Mouse (Mus musculus): ENCODE measurements around the gene Ptges2. TPM values are rescaled to one million over a fixed set of nuclear protein-coding genes. Genes with fewer than 3 reads are reported as not detected.

The Ptges2 gene
- polyA plus RNA-seq, 1 experiment from 2014 or later, result 53.1 TPM

GRCm38 (mm10) chr2:32421851-32422251 is 26.2 kb downstream of the Ptges2 start:
- ChIA-PET POLR2A (interaction anchor here (0.6 to 2.2 kb wide), 4 partner anchors 9 to 36 kb away, joined by 3 to 6 read pairs (median 4); no protein-coding TSS in a partner anchor), CTCF (interaction anchor here (1.0 to 2.6 kb wide), 5 partner anchors 17 to 67 kb away, joined by 3 to 15 read pairs (median 5); no protein-coding TSS in a partner anchor)
- ATAC-seq, result no peak
- no peaks in the 10 kb centered on the region for H3K27me3 ChIP-seq
- no peak for TF ChIP-seq CTCF (IDR thresholded peaks at IDR 0.05)
- in situ Hi-C loops (cut with MboI; ENCODE audit: low pct_unique_long_range_greater_than_20kb), result no loop called here
- no peak for DNase-seq (ENCODE audit: low read depth, low spot score)

GRCm38 (mm10) chr2:32423481-32424331 is 28.0 kb downstream of the Ptges2 start:
- DNase-seq (ENCODE audit: low read depth, low spot score) (no peak), ATAC-seq (peak; percentile 79)
- no peak for TF ChIP-seq CTCF (IDR thresholded peaks at IDR 0.05)
- ChIA-PET POLR2A (interaction anchor here (1.3 kb wide), 1 partner anchor 27 kb away, joined by 3 read pairs; the partner anchor contains the start of gene Slc25a25), CTCF (no interaction called here)
- no peaks in the 10 kb centered on the region for H3K27me3 ChIP-seq
- in situ Hi-C loops (cut with MboI; ENCODE audit: low pct_unique_long_range_greater_than_20kb), result no loop called here

DNA sequence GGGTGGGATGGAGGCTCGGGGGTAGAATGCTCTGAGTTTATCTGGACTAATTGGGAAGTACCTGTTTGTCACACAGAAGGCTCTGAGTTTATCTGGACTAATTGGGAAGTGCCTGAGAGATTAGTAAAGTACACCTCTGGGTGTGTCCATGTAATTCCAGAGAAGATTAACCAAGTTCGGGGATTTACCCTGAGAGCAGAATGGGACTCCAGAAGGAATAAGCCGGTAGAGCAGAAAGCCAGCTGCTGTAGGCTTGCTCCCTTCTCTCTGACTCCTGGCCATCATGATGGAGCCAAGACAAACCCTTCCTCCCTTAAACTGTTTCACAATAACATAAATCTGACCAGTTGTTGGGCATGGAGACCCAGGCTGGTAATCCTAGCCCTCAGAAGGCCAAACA is 29.1 kb downstream of the Ptges2 start:
- DNase-seq (ENCODE audit: low read depth, low spot score) (no peak), ATAC-seq (no peak)
- no peak for TF ChIP-seq CTCF (IDR thresholded peaks at IDR 0.05)
- POLR2A ChIA-PET, result interaction anchor here (1.3 kb wide), 1 partner anchor 26 kb away, joined by 3 read pairs; the partner anchor contains the start of gene Slc25a25
- in situ Hi-C loops (cut with MboI; ENCODE audit: low pct_unique_long_range_greater_than_20kb), result no loop called here
- H3K27me3 ChIP-seq, result no peaks in the 10 kb centered on the region
- CTCF ChIA-PET, result interaction anchor here (1.1 to 1.7 kb wide), 2 partner anchors 24 to 62 kb away, joined by 4 read pairs; no protein-coding TSS in a partner anchor

DNA sequence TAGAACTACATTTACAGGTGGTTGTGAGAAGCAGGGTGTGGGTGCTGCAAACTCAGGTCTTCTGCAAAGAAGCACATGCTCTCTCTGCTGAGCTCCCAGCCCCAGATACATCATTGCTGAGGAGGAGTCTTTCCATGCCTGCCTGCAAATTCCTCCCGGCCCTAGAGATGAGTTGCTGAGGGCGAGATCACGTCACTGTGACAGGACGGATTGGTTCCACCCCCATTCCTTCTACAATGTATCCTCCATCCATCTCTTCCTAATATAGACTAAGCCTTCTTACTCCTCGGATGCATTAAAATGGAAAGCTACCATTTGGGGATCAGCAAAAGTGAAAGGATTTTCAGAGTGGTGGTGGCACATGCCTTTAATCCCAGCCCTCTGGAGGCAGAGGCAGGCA is 29.9 kb downstream of the Ptges2 start:
- no peak for TF ChIP-seq CTCF (IDR thresholded peaks at IDR 0.05)
- DNase-seq (ENCODE audit: low read depth, low spot score) (no peak), ATAC-seq (no peak)
- H3K27me3 ChIP-seq, result no peaks in the 10 kb centered on the region
- ChIA-PET POLR2A (interaction anchor here (0.8 kb wide), 1 partner anchor 21 kb away, joined by 3 read pairs; no protein-coding TSS in a partner anchor), CTCF (interaction anchor here (1.0 to 1.7 kb wide), 3 partner anchors 21 to 61 kb away, joined by 3 to 4 read pairs (median 4); no protein-coding TSS in a partner anchor)
- in situ Hi-C loops (cut with MboI; ENCODE audit: low pct_unique_long_range_greater_than_20kb), result no loop called here

DNA sequence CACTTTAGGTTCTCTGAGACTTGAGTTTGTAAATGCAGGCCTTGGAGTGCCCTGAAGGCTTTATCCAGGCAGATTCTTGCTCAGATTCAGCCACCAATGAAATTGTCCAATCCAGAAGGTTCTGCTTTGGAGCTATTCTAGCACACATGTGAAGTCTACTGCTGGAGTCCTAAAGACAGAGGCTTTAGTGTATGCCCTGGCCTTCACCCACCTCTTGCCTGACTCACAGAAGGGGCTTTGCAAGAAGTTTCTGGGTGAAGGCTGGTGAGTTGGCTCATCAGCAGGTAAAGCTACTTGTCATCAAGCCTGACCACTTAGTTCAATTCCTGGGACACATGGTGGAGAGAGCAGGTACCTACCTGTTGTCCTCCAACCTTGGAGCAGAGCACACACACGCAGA is 30.4 kb downstream of the Ptges2 start:
- TF ChIP-seq CTCF (IDR thresholded peaks at IDR 0.05), result no peak
- H3K27me3 ChIP-seq, result no peaks in the 10 kb centered on the region
- in situ Hi-C loops (cut with MboI; ENCODE audit: low pct_unique_long_range_greater_than_20kb), result no loop called here
- ChIA-PET POLR2A (interaction anchor here (0.6 to 0.8 kb wide), 2 partner anchors 12 to 20 kb away, joined by 3 read pairs; no protein-coding TSS in a partner anchor), CTCF (interaction anchor here (1.0 to 1.7 kb wide), 2 partner anchors 21 to 23 kb away, joined by 3 to 4 read pairs; no protein-coding TSS in a partner anchor)
- ATAC-seq (no peak), DNase-seq (ENCODE audit: low read depth, low spot score) (no peak)

- no peak for TF ChIP-seq CTCF (IDR thresholded peaks at IDR 0.05)
- ChIA-PET CTCF (interaction anchor here (1.5 to 1.6 kb wide), 2 partner anchors 9 to 59 kb away, joined by 4 read pairs; no protein-coding TSS in a partner anchor), POLR2A (no interaction called here)
- ATAC-seq (no peak), DNase-seq (ENCODE audit: low read depth, low spot score) (no peak)
- no peaks in the 10 kb centered on the region for H3K27me3 ChIP-seq
- in situ Hi-C loops (cut with MboI; ENCODE audit: low pct_unique_long_range_greater_than_20kb), result no loop called here
Measured at GRCm38 (mm10) chr2:32427720-32428119, 32.0 kb downstream of the Ptges2 start.

- DNase-seq (ENCODE audit: low read depth, low spot score) (no peak), ATAC-seq (peak; percentile 17)
- H3K27me3 ChIP-seq, result no peaks in the 10 kb centered on the region
- ChIA-PET CTCF (interaction anchor here (1.2 to 1.6 kb wide), 3 partner anchors 9 to 59 kb away, joined by 3 to 4 read pairs (median 4); no protein-coding TSS in a partner anchor), POLR2A (no interaction called here)
- no peak for TF ChIP-seq CTCF (IDR thresholded peaks at IDR 0.05)
- in situ Hi-C loops (cut with MboI; ENCODE audit: low pct_unique_long_range_greater_than_20kb), result no loop called here
Measured at GRCm38 (mm10) chr2:32428262-32428722, 32.6 kb downstream of the Ptges2 start.

DNA sequence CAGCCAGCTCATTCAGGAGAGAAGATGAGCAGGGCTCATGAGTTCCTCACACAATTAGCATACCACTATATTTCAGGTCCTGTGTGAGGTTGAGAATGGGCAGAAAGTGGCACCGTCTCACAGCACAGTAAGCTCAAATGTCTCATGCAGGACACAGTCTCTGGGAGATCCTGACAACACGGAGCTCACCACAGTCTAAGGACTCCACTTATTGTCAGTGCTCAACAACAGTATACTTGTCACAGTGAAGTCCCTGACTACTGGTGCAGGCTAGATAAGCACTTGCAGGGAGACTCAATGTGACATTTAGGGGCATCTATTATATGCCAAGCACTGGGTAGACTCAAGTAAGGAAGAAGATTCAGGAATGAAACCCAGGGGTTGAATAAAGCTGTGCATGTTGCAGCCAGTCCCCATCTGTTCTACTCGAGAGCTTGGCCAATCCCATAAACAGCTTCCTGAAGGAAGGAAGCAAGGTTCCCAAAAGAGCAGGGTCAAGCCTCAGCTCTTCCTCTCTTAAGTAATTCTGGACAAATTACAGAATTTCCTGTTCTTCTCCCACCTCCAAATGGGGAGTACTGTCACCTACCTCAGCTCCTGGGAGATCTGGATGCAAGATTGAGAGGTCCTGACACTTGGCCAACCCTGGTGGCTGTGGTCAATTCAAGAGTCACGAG is 33.7 kb downstream of the Ptges2 start:
- ChIA-PET POLR2A (no interaction called here), CTCF (interaction anchor here (0.8 to 1.6 kb wide), 5 partner anchors 8 to 58 kb away, joined by 3 to 5 read pairs (median 4); no protein-coding TSS in a partner anchor)
- in situ Hi-C loops (cut with MboI; ENCODE audit: low pct_unique_long_range_greater_than_20kb), result no loop called here
- ATAC-seq (no peak), DNase-seq (ENCODE audit: low read depth, low spot score) (no peak)
- H3K27me3 ChIP-seq, result no peaks in the 10 kb centered on the region
- TF ChIP-seq CTCF (IDR thresholded peaks at IDR 0.05), result no peak

DNA sequence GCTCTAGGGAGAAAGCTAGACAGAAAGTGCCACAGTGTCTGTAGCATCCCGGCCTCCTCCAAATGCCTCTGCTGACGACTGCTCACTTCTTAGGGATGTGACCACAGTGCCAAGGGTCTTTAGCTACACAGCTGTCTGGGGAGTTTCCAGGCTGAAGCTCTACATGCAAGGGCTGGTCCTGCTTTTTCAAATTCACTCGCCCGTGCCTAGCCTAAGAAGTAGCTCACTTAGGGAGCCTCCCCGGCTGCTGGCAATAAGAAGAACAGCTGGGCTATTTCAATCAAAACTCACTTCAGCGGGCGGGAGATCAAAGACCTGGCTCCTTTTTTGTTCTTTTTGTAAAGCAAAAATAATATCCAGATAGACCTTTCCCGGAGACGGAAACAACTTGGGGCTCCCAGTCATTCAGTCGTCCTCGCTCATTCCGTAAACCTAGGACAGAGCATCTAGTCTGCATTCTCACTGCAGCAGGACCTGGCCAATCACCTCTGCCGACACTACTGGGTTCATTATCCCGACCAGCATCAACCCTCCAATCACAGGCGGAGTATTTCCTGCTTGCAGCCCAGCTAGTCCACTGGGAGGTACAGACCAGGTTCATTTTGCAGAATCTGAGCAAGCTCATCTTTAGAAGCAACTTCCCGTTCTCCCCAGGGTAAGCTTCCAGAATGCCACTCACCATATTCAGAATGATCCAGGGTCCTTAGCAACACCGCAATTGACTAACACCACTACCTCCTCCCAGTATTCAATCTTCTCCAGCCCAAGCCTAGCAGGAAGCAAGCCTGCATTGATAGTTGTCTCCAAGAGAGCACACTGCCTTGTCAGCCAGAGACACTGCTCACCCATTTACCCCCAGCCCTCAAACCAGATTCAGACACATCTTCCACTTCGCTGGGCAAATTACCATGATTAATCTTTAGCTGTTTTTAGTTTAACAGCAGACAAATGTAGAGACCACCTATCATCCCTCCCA is 35.3 kb downstream of the Ptges2 start:
- TF ChIP-seq CTCF (IDR thresholded peaks at IDR 0.05), result no peak
- in situ Hi-C loops (cut with MboI; ENCODE audit: low pct_unique_long_range_greater_than_20kb), result no loop called here
- DNase-seq (ENCODE audit: low read depth, low spot score) (no peak), ATAC-seq (no peak)
- ChIA-PET POLR2A (interaction anchor here (0.5 to 2.2 kb wide), 2 partner anchors 9 to 18 kb away, joined by 4 to 6 read pairs; no protein-coding TSS in a partner anchor), CTCF (no interaction called here)
- H3K27me3 ChIP-seq, result no peaks in the 10 kb centered on the region

Data from Patski (cell line).